Mouse (Mus musculus) G1E-ER4 (cell line): ENCODE measurements at regions not wholly inside any gene's neighbourhood (a gene's known extent, or its start where the extent isn't known, plus 50 kb on each side); places are given as distances from the start of the nearest gene placed in this dataset.

Source experiments
- GATA1 ChIP-seq: IDR thresholded peaks from one replicate; pipeline ENCODE4 v1.8.0; 2012; ENCODE audit warnings: low read length, inconsistent platforms

GRCm38 (mm10) chr5:12997440-12997839 is 127.8 kb upstream of the Sema3a start:
- no peak for TF ChIP-seq GATA1

- TF ChIP-seq GATA1: no peak
Observed at GRCm38 (mm10) chr5:13007132-13007531, 118.1 kb upstream of the Sema3a start.

DNA sequence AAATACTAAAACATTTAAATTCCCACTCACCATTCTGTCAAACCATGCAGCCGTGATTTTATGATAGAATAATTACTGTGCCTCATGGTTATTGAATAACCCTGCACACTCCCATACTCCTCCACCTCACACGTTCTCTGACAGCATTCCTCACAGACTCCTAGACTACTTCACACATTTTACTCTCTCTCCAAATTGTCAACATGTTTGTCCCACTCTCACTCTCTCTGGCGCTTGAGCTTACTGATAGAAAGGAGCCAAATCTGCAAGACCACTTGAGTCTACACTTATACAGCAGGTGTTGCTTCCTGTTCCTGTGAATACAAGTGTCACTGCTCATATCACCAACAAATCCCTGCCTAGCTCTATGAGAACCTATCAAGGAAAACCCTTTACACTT is 102.9 kb upstream of the Sema3a start:
- no peak for TF ChIP-seq GATA1

DNA sequence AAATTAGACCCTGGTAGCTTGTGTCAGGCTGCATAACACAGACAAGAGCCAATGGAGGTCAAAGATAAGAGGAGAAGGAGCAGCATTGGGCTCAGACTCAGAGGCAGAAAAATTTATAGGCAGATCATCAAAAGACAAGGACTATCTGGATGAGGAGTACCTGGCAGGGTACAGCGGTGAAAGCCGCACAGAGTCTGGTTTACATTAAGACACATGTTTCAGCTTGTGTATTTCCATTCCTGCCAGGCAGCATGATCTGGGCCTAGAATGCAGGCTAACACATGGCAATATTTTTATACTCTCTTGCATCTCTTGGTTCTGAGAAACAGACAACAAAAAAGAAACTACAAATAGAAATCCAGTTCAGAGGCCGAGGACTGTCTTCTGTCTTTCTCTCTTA is 91.9 kb upstream of the Sema3a start:
- no peak for TF ChIP-seq GATA1

DNA sequence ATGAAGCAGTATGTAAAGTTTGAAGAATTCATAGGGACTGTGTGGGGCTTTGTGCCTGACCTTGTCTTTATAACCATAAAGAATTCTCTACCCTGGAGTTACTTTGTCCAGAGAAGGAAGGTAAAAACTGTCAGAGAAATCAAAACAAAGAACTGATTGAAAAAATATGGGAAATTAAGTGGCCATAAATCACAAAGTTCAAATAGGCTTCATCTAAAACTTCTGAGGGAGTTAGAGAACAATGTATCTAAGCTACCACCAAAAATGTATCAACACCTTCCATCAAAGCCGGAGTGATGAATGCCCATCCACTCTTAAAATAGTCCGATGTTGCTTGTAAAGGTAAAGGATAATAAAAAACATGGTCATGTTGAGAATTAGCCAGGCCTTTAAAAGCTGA is 89.1 kb upstream of the Sema3a start:
- TF ChIP-seq GATA1: no peak

DNA sequence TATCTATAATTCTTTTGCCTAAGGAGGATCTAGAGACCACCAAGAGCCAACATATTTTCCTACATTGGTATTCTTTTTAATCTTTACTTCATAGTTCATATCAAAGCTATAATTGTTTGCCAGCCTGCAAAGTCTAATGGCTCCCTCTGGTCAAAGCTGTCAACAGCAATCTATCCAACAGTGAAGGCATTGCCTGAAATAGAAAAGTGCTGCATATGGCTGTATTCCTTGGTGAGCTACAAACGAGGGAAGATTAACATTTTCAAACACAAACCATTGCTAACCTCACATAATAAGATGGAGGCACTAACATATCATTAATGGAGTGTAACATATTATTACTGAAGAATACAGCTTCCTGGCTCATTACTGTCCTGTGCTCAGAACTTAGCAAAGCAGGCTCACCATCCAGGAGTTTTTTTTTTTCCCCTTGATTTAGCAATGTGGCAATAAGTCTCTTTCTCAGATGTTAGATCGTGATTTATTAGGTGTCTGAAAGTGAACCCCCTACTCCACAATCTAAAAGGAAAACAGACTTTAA is 66.3 kb upstream of the Sema3a start:
- TF ChIP-seq GATA1: no peak

- no peak for TF ChIP-seq GATA1
Observed at GRCm38 (mm10) chr5:13066942-13067341, 58.3 kb upstream of the Sema3a start.
